Mouse (Mus musculus) gastrocnemius, adult 2 months (tissue): ENCODE results near the gene Rpgrip1l. TPM values are rescaled to one million over a fixed set of nuclear protein-coding genes. Genes with fewer than 3 reads are reported as not detected.

Experiments used
- DNase-seq: peaks from one replicate; pipeline ENCODE4 v3.0.0; 2022
- H3K27ac ChIP-seq: fragments of 200-600 bp; 2 replicates; pipeline ENCODE4 v1.8.1; 2022; ENCODE audit warnings: mild to moderate bottlenecking
- H3K4me3 ChIP-seq: fragments of 200-600 bp; 2 replicates; pipeline ENCODE4 v1.8.1; 2022; ENCODE audit warnings: mild to moderate bottlenecking, moderate library complexity
- CTCF ChIP-seq: fragments of 200-600 bp; IDR thresholded peaks from 2 replicates; pipeline ENCODE4 v1.8.1; 2022; ENCODE audit warnings: antibody characterized with exemption, mild to moderate bottlenecking, moderate library complexity
- intact Hi-C: fragments of 180-260 bp; cut with DNase I; formaldehyde crosslinking; loops from one replicate; pipeline ENCODE4 v1.15.1; 2025
- long read RNA-seq, 2 experiments: library from polyadenylated mRNA; stranded (forward); transcript quantifications; one replicate each; pipeline ENCODE4 v2.0.0; 2021
- total RNA-seq, 2 experiments: library from RNA; stranded (reverse); gene quantifications; 2 replicates each; pipeline ENCODE4 v1.2.3; 2021

Rpgrip1l gene
- total RNA-seq = 1 to 10 TPM; 2.0 to 2.3 TPM
- long read RNA-seq, experiment 1, partial matches to known transcripts = 0 of 1 reads
- long read RNA-seq, experiment 1, other reads (novel, unspliced or antisense) = 1 of 1 reads
- long read RNA-seq, experiment 2 = 0 reads

DNA sequence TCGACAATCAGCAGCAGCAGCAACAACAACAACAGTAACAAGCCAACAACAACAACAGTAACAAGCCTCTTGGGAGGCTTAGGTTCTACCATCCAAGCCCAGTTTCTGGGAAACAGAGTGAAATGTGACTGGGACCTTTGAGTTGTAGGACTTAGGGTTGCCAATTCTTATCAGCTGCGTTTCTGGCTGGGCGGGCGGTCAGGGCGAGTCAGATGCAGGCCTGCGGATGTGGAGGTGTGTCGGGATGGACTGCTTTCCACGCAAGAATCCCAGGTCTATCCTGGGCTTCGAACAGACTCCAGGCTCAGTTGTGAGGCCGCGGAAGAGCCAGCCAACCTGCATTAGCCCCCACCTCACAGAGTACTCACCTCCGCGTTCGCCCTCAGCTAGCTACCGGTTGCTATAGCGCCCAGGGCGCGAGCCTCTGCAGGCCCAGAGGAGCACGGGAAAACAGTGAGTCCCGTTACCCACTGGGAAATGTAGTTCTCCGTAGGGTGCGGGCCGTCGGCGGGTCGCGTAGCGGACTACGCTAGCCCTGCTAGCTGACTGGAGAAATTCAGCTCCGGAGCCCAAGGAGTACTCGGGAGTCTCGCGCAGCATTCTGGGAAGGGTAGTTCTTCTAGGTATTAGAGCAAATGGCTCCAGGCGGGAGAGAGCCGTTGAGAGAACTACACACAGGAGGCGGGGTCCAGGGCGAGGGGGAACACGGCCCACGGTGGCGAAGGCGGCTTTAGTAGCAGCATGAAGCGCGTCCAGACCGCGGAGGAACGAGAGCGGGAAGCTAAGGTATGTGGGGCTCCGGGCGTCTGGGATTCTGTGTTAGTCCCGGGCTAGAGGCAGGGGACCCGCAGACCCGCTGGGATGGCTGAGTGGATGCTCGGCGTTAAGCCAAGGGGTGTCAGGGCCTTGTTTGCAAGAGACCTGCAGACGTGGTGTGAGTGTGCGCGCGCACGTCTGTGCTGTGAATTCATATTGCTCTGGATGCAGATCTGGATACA lies at the start of gene Rpgrip1l, which contains the start of gene Fto:
Rpgrip1l (minus strand) TSS at position 428 of the 998 bp plus-strand sequence.
Fto (plus strand) TSS at position 691 of the 998 bp plus-strand sequence.
- intact Hi-C loops = loop anchor here (10.0 kb wide), 1 partner anchor 1052 kb away; no protein-coding TSS in a partner anchor

DNA sequence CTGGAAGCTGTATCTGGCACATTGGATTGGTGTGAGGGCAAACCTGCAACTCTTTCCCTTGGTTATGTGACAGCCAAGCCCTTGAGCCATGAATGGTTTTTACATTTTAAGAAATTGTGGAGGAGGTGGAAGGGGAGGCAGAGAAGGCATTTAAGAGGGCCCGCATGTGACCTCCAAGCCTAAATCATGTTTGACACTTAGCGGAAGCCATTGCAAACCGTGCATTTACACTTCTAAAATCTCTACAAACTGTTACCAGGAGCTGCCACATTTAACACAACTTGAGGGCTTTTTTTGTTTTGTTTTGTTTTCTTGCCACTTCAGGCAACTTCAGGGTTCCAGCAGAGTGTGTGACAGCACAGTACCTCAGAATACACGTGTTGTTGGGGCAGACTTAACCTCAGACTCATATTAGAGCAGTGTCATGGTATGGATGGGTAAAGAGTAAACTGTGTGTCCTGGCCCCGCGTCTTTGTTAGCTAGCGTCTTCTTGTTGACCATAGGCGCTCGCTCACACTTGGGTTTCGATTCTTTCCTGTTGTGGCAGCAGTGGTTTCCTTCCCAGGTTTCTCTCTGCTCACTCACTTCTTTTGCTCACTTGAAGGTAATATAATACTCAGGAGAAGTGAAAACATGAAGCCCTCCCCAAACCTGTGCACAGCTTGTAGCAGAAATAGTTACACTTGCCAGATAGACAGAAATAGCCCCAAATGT lies 47.7 kb upstream of the Rpgrip1l start:
- no peak for TF ChIP-seq CTCF
- H3K27ac ChIP-seq = peak overlapping the region; percentile 52; the same call in 1 of the 2 replicates
- no peak overlapping the region for H3K4me3 ChIP-seq
- no peak for DNase-seq
- intact Hi-C loops = loop anchor here (5.0 kb wide), 1 partner anchor 34 kb away; no protein-coding TSS in a partner anchor

More for the DNA sequence above, at the start of gene Rpgrip1l, which contains the start of gene Fto:
- peak; percentile 96 for DNase-seq
- peak; percentile 57 for TF ChIP-seq CTCF
- Histone ChIP-seq H3K27ac (peak within 1 kb of the TSS; percentile 97), H3K4me3 (peak within 1 kb of the TSS; percentile 82)

DNA sequence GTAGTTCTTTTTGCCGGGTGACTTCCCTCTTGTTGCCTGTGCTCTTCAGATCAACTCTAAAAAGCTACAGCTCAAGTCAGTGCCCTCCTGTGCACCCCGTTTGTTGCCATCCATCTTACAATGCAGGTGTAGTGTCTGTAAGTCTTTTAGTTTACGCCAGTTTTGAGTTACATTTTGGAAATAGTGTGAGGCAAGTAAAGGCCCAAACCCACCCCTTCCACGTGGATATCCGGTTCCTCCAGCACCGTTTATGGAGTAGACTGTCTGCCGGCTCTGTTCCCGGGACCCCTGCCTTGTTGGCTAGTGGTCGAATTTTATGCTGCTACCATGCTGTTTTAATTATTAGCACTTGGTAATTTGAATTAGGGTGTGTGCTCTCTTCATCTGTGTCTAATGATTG lies 46.4 kb upstream of the Rpgrip1l start:
- no peak for DNase-seq
- no peak for TF ChIP-seq CTCF
- Histone ChIP-seq H3K27ac (no peak overlapping the region), H3K4me3 (no peak overlapping the region)
- intact Hi-C loops = no loop called here

DNA sequence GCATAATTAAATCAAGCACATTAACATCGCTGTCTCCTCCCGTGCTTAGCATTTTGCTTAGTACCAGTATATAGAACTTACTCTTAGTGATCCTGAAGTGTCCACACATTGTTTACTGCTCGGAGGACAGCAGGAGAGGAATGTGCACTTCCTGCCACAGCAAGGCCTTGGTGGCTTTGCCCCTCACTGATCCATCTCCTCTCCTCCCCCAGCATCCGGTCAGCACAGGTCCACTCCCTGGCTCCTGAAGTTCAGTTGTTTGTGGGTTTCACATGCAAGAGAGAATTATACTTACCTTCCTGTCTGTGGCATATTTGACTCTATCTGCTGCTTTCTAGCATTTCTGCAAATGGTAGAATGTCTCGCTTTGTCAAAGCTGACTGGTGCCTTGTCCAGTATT lies 45.0 kb upstream of the Rpgrip1l start:
- Histone ChIP-seq H3K27ac (no peak overlapping the region), H3K4me3 (no peak overlapping the region)
- no peak for DNase-seq
- intact Hi-C loops = no loop called here
- TF ChIP-seq CTCF = no peak

DNA sequence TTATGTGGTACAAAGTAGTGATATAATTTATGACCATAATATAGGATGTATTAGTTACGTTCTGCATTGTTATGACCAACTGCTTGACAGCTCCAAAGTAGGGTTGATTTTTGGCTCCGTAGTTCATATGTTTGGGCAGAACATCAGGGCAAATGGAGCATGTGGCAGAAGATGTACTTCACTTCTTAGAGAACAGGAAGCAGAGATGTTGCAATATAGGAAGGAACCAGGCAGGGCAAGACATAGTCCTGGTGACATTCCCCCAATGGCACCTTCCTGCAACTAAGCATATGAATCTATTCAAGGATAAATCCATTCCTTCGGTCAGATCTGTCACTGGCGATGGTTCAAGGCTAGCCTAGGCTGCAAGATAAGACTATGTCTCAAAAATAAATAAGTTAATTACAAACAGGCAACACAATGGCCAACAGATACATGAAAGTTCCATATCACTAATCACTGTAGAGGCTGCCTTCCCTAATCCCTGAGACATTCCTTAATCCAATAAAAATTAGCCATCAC lies 44.5 kb upstream of the Rpgrip1l start:
- no peak overlapping the region for H3K27ac ChIP-seq
- no peak for TF ChIP-seq CTCF
- intact Hi-C loops = no loop called here
- no peak for DNase-seq
- no peak overlapping the region for H3K4me3 ChIP-seq

DNA sequence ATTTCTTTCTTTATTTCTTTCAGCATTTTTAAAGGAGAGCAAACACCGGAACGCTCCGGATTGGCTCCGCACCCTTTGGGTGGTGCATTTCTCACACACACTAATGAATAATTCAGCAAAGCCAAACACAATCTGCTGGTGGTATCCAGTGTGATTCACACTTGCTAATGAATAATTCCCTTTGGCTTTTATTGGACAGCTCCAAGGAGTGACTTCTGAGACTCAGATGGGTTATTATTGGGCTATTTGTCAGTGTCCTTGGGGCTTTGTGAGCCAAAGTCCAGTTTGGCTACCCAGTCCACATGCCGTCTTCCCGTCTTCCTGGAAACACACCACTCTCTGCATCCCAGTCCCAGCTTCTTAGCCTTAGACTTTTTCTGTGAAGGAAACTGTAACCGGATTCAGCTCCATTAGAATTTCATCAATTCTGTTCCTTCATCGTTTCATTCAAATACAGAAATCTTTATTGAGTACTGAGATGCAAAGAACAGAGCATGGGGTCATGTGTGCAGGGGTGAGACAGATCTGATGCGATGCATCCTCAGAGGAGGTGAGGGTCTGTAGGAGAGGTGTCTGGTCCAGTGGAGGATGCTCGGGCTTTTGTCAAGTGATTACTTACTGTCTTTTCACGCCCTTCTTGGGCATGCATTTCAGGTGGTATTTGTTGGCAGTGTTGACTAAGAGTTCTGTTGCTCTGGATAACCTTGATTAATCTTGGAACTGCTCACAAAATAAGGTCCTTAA lies 43.1 kb upstream of the Rpgrip1l start:
- no peak for DNase-seq
- H3K4me3 ChIP-seq = no peak overlapping the region
- no peak overlapping the region for H3K27ac ChIP-seq
- intact Hi-C loops = no loop called here
- TF ChIP-seq CTCF = no peak

DNA sequence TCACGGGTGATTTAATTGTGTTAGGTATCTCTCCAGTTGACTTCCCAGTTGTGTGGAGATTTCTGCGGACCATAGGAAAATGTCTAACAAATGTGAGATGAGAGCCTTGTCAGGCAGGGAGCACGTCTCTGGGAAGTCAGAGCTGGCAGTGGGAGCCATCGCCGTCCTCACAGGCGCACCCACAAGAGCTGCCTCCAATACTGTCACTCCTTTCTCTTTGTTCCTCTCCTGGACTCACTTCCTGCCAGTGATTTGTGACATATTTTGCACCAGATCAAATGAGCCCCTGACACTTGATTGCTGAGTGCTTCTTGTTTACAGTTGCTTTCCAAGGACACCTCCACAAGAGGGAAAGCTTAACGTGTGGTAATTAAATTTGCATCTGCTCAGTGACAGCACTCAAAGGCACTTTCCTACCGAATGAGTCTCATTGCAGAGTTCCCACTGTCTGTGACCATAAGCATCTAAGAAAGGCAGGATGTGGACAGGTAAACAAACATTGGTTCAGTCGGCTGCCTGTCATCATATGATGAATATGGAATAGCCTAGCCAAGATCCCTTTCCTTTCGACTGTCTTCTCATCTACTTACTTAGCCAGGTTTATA lies 42.3 kb upstream of the Rpgrip1l start:
- H3K27ac ChIP-seq = 0 out of 2 replicates have a peak overlapping the region, but pooled peaks have one; percentile 25
- no peak overlapping the region for H3K4me3 ChIP-seq
- intact Hi-C loops = no loop called here
- no peak for DNase-seq
- no peak for TF ChIP-seq CTCF

DNA sequence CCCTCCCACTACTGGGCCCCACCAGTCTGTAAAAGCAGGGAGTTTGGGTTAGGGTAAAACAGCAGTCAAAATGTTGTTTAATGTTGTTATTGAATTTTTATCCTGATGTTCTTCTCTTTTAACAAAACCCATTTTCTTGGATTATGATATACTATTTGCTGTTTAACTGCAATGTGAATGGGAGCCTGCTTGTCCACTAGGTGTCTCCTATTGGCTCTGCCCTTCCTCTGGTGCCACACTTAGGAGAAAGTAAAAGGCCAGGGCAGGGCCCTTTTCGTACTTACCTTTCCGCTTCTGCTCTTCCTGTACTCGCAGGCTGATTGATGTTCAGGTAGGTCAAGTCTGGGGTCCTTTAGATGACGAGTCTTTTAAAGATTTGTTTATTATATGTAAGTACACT lies 40.8 kb upstream of the Rpgrip1l start:
- intact Hi-C loops = no loop called here
- no peak for DNase-seq

DNA sequence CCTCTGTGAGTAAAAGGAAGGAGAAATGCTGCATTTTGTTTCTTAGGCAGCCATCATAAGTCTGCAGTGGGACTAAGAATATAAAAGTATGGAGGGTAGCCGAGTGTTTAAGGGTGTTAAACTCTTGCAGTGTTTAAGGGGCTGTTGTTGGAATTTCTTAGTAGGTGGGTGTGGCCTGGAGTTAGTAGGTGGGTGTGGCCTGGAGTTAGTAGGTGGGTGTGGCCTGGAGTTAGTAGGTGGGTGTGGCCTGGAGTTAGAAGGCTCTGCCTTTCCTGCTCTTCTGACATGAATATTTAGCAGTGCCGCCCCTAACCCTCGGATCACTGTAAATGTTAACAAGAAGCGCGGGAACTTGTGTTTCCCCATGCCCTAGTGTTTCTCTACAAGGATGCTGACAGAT lies 40.0 kb upstream of the Rpgrip1l start:
- no peak overlapping the region for H3K4me3 ChIP-seq
- no peak overlapping the region for H3K27ac ChIP-seq
- intact Hi-C loops = no loop called here
- TF ChIP-seq CTCF = no peak
- DNase-seq = no peak

More for the DNA sequence above, 40.8 kb upstream of the Rpgrip1l start:
- peak; percentile 58 for TF ChIP-seq CTCF
- Histone ChIP-seq H3K27ac (no peak overlapping the region), H3K4me3 (no peak overlapping the region)

DNA sequence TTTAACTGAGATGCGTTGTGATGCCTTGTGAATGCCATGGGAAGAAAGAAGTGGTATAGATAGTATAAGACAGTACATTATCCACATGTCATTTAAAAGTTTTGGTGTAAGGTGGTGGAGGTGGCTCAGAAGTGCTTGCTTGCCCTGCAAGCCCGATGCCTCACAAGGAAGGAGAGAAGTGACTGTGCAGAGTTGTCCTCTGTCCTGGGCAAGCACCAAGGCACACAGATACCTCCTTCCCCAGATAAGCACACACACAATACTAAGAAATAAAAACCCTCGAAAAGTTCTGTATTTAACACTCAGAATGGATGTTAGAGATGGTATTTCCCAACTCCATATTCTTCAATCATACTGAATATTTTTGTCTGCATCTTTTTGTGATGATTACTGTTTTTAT lies 39.5 kb upstream of the Rpgrip1l start:
- no peak overlapping the region for H3K27ac ChIP-seq
- no peak overlapping the region for H3K4me3 ChIP-seq
- no peak for TF ChIP-seq CTCF
- DNase-seq = no peak
- intact Hi-C loops = no loop called here

DNA sequence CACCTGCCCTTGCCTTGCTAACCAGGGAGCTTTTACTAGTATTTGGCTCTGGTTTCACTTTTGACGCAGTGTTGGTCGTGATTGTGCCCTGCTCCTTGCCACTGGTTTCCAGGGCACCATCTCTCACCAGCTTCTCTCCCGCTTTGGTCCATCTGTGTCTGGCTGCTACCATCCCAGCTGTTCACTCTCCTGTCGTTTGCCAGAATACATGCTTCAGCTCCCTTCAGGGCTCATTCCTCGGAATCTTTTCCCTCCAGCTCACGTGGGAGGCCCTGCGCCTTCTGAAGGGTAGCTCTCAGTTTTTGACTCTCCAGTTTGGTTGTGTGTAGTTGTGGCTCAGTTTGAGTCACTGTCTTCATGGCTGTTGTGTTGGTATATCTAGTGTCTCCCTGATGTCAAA lies 37.6 kb upstream of the Rpgrip1l start:
- intact Hi-C loops = no loop called here
- no peak for TF ChIP-seq CTCF
- DNase-seq = peak; percentile 43
- Histone ChIP-seq H3K4me3 (peak overlapping the region; percentile 36; the same call in 1 of the 2 replicates), H3K27ac (peak overlapping the region; percentile 55)
